Mouse (Mus musculus): ENCODE measurements around the gene Yjefn3.
A peak's percentile ranks its signal among the peaks of the same experiment; 100 is the strongest.

Gene Yjefn3

GRCm38 (mm10) chr8:69850926-69851506 is 51.5 kb downstream of the Yjefn3 start:
- no peaks in the 10 kb centered on the region for H3K27me3 ChIP-seq (ENCODE audit: control insufficient read depth, insufficient read depth, low read length, poor library complexity, severe bottlenecking)
- DNase-seq (ENCODE audit: low read depth, low spot score) = no peak
- H3K36me3 ChIP-seq (ENCODE audit: control insufficient read depth, insufficient read depth, low read length, poor library complexity, severe bottlenecking) = no peaks in the 10 kb centered on the region

- DNase-seq (ENCODE audit: low read depth, low spot score) = peak; percentile 46
- no peaks in the 10 kb centered on the region for H3K36me3 ChIP-seq (ENCODE audit: control insufficient read depth, insufficient read depth, low read length, poor library complexity, severe bottlenecking)
These were observed 52.6 kb downstream of the Yjefn3 start for GRCm38 (mm10) chr8:69849899-69850298.

GRCm38 (mm10) chr8:69848951-69849350 is 53.6 kb downstream of the Yjefn3 start:
- H3K27me3 ChIP-seq (ENCODE audit: control insufficient read depth, insufficient read depth, low read length, poor library complexity, severe bottlenecking) = no peaks in the 10 kb centered on the region
- no peak for DNase-seq (ENCODE audit: low read depth, low spot score)
- no peaks in the 10 kb centered on the region for H3K36me3 ChIP-seq (ENCODE audit: control insufficient read depth, insufficient read depth, low read length, poor library complexity, severe bottlenecking)

More at GRCm38 (mm10) chr8:69849899-69850298, 52.6 kb downstream of the Yjefn3 start:
- H3K27me3 ChIP-seq (ENCODE audit: control insufficient read depth, insufficient read depth, low read length, poor library complexity, severe bottlenecking) = no peaks in the 10 kb centered on the region

- Histone ChIP-seq H3K36me3 (ENCODE audit: control insufficient read depth, insufficient read depth, low read length, poor library complexity, severe bottlenecking) (no peaks in the 10 kb centered on the region), H3K27me3 (ENCODE audit: control insufficient read depth, insufficient read depth, low read length, poor library complexity, severe bottlenecking) (no peaks in the 10 kb centered on the region)
- no peak for DNase-seq (ENCODE audit: low read depth, low spot score)
These were observed 55.1 kb downstream of the Yjefn3 start for GRCm38 (mm10) chr8:69847167-69848065.

All from splenic B cell, adult 2 months (primary cell).